Mouse (Mus musculus) ES-CJ7 (cell line): ENCODE measurements around the gene Gm48552.

Source experiments
- DNase-seq: peaks from one replicate; pipeline ENCODE4 v3.0.0; 2011; ENCODE audit warnings: low read depth, low spot score

Gene Gm48552

DNA sequence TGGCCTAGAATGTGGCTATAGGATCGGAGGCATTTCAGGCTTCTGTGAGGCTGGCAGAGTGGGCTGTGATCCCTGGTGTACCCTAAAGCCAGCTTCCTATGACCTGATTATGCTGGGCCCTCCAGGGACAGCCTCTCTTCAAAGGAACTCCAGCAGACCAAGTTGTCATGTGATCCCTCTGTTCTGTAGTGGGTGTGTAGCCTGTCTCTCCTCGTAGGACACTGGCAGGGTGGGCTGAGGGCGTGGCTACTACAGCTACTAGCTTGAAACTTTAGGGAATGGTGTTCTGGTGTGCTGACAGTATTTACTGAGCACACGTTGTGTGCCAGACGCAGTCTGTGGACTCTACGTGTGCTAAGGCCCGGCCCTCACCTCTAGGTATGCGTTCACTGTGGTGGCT, 28.1 kb upstream of the Gm48552 start:
- DNase-seq = no peak

GRCm38 (mm10) chr10:81362336-81362949, 26.4 kb upstream of the Gm48552 start:
- peak; percentile 76 for DNase-seq

DNA sequence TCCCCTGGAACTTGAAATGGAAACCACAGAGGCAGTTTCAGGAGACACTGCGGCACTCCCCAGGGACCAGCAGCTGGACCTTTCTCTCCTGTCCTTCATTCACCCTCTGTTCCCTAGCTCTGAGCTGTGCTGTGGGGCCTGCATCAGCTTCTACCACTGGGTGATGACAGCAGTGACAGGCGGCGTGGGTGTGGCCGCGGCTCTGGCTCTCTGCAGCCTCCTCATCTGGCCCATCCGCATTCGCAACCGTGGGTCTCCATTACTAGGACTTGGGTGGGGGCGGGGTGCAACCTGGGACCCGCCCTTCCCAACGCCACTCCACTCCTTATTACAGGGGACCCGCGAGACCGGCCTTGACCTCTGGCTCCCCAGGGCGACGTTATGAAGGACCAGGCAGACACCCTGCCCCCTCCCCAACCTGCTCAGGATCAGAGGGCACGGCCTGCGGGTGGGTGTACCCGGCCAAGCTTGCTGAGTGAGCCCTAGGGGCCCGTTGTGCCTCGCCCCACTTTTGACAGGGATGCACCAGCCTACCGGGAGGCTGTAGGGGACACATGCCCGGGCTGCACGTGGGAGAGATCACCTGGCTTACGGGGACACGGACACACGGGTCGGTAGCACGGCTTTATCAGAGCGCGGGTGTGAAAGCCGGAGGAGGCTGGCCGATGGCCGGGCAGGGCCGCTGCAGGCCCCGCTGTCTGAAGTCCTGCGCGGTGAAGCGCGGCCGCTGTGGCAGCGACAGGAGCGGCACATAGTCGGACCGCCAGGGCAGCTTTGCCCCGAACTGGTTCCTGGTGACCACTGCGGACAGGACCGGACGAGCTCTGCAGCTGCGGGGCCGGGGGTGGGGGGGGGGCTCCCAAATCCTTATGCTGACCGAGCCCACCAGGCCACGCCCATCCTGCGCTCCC, 25.1 kb upstream of the Gm48552 start:
- DNase-seq = no peak

DNA sequence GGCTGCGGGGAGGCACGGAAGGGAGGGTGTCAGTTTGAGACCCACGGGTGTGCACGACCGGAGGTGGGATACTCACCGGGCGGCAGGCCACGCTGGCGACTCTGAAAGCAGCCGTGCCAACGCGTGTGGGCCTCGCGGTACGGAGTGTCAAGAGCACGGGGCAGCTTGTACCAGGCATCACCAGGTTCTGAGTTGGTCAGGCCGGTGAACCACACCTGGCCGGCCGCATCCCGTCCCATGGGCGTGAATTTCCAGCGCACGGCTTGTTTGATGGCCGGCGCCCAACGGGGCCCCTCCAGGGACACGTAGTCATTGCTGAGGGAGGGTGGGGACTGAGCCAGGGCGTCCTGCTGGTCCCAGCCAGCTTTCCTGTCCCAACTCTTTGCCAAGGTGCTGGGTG, 24.1 kb upstream of the Gm48552 start:
- no peak for DNase-seq

GRCm38 (mm10) chr10:81365073-81365472, 23.7 kb upstream of the Gm48552 start:
- no peak for DNase-seq

DNA sequence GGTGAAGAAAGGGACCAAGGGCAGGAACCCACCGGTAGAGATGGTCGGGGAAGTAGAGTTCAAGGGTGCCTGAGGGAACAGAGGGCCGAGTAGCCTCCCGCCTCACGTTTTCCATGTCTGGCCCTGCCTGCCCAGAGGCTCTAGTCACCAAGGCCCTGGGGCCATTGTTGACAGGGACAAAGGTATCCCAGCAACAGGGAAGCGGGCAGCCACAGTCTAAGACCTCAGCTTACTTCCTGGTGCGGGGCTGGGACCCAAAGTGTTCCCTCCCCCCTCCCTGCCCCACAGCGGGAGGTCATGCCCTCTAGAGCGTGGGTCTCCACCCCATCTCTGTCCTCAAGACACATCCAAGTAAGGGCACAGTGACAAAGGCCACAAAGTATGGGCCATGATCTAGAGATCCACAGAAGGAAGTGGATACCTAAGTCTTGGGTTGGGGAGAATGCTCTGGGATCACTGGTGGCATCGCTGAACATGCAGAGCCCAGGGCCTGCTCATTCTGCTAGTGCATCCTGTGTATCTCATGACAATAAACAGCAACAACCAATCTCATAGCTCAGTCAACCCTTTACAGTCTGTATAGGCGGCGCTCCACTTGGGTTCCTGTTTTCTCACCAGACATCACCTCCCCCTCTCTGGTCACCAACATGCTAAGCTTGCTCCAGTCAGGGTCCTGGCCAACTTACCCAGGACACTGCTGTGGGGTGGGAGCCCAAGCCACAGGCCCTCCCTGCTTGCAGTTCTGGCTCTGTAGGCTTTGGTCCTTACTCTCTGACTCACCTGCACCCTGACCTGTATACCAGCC, 22.9 kb upstream of the Gm48552 start, which contains the start of gene 4930404N11Rik:
TSS of gene 4930404N11Rik (minus strand) at position 145 of the 805 bp plus-strand sequence.
- peak; percentile 81 for DNase-seq

DNA sequence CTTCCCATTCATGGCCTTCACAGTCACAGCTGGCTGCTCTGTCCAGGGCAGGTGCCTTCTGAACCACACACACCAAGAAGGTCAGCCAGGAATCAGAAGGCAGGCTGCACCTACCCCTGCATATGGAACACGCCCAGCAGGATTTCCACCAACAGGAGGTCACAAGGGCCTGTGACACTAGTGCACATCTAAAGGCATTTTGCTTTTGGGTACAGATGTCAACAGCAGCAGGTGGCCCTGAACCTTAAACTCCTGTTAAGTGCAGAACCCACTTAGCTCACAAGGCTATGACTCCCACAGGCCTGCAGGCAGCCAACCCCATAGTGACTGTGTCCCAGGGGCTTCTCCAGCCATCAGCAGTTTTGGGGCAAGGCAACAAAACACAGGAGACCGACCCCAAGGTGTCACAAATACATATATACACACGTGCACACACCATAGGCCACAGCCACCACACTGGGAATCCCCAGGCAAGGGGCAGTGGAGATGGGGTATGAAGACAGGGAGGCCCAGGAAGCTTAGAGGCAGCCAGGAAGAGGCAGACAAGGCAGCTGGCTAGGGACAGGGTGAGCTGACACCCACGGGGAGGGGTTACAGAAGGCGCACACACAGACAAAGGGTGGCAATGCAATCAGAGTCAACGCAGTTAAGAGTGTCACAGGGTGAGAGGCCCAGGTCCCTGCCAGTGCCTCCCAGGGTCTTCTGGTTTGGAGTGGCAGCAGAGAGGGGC, 22.2 kb upstream of the Gm48552 start:
- DNase-seq = no peak

DNA sequence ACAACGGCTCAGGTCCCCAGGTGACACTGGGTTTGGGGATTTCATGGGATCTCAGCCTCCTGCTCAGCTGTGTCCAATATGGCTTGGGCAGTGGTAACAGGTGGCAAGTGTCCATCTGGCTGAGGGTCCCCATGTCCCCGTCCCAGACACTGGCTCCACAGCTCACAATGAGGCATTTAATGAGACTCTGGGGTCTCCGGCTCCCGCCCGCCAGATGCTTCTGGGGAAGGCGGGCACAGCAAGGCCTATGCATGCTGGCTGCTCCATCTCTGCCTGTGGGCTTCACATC, 21.7 kb upstream of the Gm48552 start:
- DNase-seq = no peak

DNA sequence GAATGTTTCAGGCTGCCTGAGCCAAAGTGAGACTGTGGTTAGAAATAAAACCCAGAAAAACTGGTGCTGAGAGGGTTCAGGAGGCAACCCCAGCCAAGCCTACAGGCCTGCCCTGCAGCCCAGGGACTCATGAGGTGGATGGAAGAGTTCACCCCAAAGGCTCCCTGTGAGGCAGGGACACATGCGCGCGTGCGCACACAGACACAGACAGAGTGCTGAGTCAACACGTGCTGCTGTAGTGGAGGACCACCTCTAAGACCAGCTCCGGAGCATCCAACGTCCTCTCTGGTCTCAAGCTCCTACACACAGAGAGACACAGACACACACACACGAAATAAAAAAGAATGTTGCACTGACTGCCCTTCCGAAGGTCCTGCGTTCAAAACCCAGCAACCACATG, 13.5 kb upstream of the Gm48552 start:
- no peak for DNase-seq

- peak; percentile 66 for DNase-seq
These were observed 12.0 kb upstream of the Gm48552 start for GRCm38 (mm10) chr10:81376561-81377361.

DNA sequence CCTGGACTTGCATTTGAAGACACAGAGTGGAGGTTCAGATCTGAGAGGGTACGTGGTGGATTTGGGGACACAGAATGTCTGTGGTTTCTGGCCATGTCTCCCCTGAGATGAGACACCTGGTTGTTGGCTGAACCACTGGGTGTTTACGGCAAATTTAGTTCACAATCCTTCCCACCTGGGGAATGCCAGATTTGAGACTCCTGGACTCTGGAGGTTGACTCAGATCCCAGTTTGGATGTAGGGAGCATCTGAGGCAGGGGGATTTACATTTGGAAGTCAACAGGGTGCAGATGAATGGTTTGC, 11.5 kb upstream of the Gm48552 start:
- no peak for DNase-seq

GRCm38 (mm10) chr10:81377793-81378552, 10.8 kb upstream of the Gm48552 start, which contains the start of gene Fzr1:
Gene Fzr1 (minus strand): TSS chr10:81378516.
- no peak for DNase-seq

GRCm38 (mm10) chr10:81378553-81379182, 10.1 kb upstream of the Gm48552 start:
- peak; percentile 100 for DNase-seq

DNA sequence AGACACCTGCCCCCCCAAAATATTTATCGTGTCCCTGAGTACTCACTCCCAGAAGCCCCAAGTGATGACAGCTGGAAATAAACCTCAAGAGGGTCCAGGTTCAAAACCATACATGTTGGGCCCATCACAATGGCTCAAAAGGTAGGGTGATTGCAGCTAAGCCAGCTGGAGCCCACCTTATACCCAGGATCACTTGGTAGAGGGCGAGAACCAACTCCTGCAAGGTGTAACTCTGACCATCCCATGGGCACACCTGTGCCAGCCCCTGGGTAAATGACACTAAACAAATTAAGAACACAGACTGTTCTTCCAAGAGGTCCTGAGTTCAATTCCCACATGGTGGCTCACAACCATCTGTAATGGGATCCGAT, 9.6 kb upstream of the Gm48552 start:
- DNase-seq = no peak

GRCm38 (mm10) chr10:81379809-81380378, 8.9 kb upstream of the Gm48552 start:
- no peak for DNase-seq

DNA sequence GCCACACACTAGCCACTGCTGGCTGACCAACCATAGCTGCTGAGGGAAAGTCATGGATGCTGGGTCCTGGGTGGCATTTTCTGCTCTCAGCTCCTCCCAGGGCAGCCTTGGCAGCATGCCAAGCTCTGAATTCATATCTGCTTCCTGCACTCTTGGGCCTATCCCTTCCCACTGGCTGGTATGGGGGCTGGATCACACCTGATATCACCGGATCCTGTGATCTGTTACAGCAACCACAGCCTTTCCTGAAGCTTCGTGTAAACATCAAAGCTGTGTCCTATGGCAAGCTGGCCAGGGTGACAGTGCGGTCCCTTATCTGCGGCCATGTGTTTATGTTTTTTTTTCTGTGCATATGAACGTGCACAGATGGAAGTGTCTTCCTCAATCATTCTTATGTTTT, 6.8 kb upstream of the Gm48552 start:
- DNase-seq = no peak

- peak; percentile 100 for DNase-seq
These were observed 4.8 kb upstream of the Gm48552 start, which contains the start of the genes Dohh and Gm48551 for GRCm38 (mm10) chr10:81383802-81384604. Gene Dohh (plus strand): TSS chr10:81384428. Gene Gm48551 (plus strand): TSS chr10:81384466.

DNA sequence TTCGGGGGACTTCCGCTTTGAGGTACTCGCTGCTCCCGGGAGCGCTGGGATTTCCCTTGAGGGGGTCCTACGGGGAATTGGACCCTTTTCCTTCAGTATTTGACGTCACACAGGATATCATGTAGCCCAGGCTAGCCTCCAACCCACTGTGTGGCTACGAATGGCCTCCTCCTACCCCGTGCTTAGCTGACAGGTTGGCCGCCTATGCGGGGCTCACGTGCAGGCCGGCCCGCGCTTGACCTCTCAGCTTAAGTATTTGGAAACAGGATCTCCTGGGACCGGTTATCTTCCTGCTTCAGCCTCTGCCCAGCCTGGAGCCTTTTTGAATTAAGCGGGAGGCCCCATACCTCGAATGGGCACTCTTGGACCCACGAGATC, 4.2 kb upstream of the Gm48552 start:
- DNase-seq = no peak
